Comparison of ENCODE assay signal across 13 mouse cellular contexts in the genomic region with DNA sequence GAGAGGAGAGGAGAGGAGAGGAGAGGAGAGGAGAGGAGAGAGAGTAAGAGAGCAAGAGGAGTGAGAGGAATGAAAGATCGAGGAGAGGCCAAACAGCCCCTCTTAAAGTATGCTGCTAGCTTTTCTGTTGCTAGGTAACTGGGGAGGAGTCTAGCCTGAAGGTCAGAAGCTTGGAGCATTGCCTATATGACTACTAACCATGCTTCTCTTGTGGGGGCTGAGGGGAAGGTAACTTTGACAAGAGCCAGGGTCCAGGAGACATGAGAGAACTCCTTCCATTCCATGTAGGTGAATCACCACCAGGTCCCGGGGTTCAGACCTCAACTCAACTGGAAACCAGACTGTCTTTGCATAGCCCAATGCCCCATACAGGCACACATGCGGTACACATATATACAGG.
"Had no signal": no experiment of that assay in that cellular context is flagged by ENCODE, and none has a peak within 500 bp of the region (broad histone marks: within the 10 kb centered on the region; RNA-seq: fewer than 3 reads in every experiment).

No protein-coding gene starts in this region.

- DNase-seq: gastrocnemius, adult 2 months; gastrocnemius, postnatal 10 days; gastrocnemius, postnatal 25 days; heart, adult 2 months; heart, postnatal 4 days; kidney, adult 18-20 months; kidney, adult 8-10 months; kidney, postnatal 10 days; kidney, postnatal 25 days; kidney, postnatal 4 days; liver; liver, embryonic 13.5 days; liver, postnatal 0 days had no signal
